Mouse (Mus musculus) heart, postnatal 0 days (tissue): ENCODE results near the gene Nbeal2.

ENCODE experiments used
- CTCF ChIP-seq: IDR thresholded peaks from 2 replicates; pipeline ENCODE4 v1.5.1; 2016; ENCODE audit warnings: antibody characterized with exemption, control low read depth, low read depth
- EP300 ChIP-seq: IDR thresholded peaks from 2 replicates; pipeline ENCODE4 v1.6.1; 2016; ENCODE audit warnings: antibody characterized with exemption, low read depth

DNA sequence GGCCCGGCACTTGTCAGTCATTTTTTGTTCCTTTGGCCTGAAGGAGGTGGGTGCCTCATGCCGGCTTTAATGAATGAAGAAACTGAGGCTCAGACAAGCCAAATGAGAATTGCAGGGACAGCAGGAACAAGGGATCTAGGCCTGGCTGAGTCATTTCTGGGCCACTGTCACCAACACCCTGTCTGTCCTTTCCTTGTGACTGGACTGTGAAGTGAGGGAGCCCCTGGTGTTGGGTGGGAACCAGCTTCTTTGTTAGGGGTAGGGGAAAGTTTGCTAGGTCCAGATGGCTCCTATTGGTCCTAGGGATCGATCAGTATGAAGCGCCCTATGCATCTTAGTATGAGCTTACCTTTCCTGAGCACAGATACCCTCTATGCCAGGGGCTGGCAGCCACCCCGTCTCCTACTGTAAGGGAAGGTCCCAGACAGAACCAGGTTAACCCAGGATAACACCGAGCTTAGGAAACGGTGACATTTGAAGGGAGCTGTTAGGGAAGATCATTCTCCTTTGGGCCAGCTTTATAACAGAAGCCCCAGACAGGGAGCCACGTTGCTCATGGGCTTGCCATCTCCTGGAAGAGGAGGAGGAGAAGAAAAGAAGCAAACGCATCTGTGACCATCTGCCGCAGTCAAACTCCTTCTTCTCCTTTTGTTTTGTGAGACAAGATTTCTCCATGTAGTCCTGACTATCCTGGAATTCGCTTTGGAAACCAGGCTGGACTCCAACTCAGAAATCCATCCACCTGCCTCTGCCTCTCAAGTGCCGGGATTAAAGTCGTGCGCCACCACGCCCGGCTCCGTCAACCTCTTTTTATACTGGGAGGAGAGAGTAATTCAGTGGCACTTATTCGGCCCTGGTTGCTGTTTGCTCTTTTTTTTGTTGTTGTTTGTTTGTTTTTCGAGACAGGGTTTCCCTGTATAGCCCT is 1.0 kb upstream of the Nbeal2 start:
- TF ChIP-seq CTCF (no peak), EP300 (no peak)
